Mouse (Mus musculus) neural tube, embryonic 11.5 days (tissue): Measurements from ENCODE around the gene Ddah2. TPM values are rescaled to one million over a fixed set of nuclear protein-coding genes. Genes with fewer than 3 reads are reported as not detected.
A peak's percentile ranks its signal among the peaks of the same experiment; 100 is the strongest.

ENCODE experiments used
- ATAC-seq: fragments of 200-750 bp; cut with Nextera tagmentation; 2 replicates; pipeline ENCODE4 v1.8.0; 2017; ENCODE audit warnings: moderate number of reproducible peaks, mild to moderate bottlenecking, moderate TSS enrichment, moderate library complexity; ENCODE audit not compliant: insufficient read depth, low FRiP score, low TSS enrichment
- DNase-seq: peaks from one replicate; pipeline ENCODE4 v3.0.0-alpha.2; 2015; ENCODE audit warnings: low spot score
- H3K27ac ChIP-seq: fragments of 300-500 bp; sonication (generic); 2 replicates; pipeline ENCODE4 v1.5.1; 2014; ENCODE audit warnings: low read depth, mild to moderate bottlenecking, low read length
- H3K27me3 ChIP-seq: fragments of 300-500 bp; sonication (generic); 2 replicates; pipeline ENCODE4 v1.6.1; 2014; ENCODE audit warnings: mild to moderate bottlenecking, low read length, mixed read lengths; ENCODE audit not compliant: control insufficient read depth, insufficient read depth
- H3K36me3 ChIP-seq: fragments of 300-500 bp; sonication (generic); 2 replicates; pipeline ENCODE4 v1.6.1; 2014; ENCODE audit warnings: mild to moderate bottlenecking, low read length, moderate library complexity, mixed read lengths; ENCODE audit not compliant: control insufficient read depth, insufficient read depth
- H3K4me1 ChIP-seq: fragments of 300-500 bp; sonication (generic); 2 replicates; pipeline ENCODE4 v1.6.1; 2014; ENCODE audit warnings: low read length, mixed read lengths; ENCODE audit not compliant: control insufficient read depth, insufficient read depth
- H3K4me2 ChIP-seq: fragments of 300-500 bp; sonication (generic); 2 replicates; pipeline ENCODE4 v1.6.1; 2014; ENCODE audit warnings: low read depth, mild to moderate bottlenecking, moderate library complexity
- H3K4me3 ChIP-seq: fragments of 300-500 bp; sonication (generic); 2 replicates; pipeline ENCODE4 v1.5.1; 2014; ENCODE audit warnings: low read depth, low read length
- H3K9ac ChIP-seq: fragments of 300-500 bp; sonication (generic); 2 replicates; pipeline ENCODE4 v1.6.1; 2014; ENCODE audit warnings: mild to moderate bottlenecking, low read length
- H3K9me3 ChIP-seq: fragments of 300-500 bp; sonication (generic); 2 replicates; pipeline ENCODE4 v1.6.1; 2016; ENCODE audit warnings: low read length; ENCODE audit not compliant: control insufficient read depth
- WGBS: fragments of 180-500 bp; shearing (Covaris S2); extraction: QIAGEN DNeasy Blood & Tissue Kit; methylation state at CpG from one replicate; pipeline ENCODE4 v1.1.7; 2014; 5-methylcytosine and 5-hydroxymethylcytosine counted together
- polyA plus RNA-seq: library from polyadenylated mRNA; unstranded; fragments of >200 nt; fragmentation: Nextera tagmentation; extraction: Ambion mirVana; gene quantifications from 2 replicates; pipeline ENCODE4 v1.2.1, GENCODE M21; 2014

Gene Ddah2
- 638 and 659 TPM in 2 replicates for polyA plus RNA-seq

DNA sequence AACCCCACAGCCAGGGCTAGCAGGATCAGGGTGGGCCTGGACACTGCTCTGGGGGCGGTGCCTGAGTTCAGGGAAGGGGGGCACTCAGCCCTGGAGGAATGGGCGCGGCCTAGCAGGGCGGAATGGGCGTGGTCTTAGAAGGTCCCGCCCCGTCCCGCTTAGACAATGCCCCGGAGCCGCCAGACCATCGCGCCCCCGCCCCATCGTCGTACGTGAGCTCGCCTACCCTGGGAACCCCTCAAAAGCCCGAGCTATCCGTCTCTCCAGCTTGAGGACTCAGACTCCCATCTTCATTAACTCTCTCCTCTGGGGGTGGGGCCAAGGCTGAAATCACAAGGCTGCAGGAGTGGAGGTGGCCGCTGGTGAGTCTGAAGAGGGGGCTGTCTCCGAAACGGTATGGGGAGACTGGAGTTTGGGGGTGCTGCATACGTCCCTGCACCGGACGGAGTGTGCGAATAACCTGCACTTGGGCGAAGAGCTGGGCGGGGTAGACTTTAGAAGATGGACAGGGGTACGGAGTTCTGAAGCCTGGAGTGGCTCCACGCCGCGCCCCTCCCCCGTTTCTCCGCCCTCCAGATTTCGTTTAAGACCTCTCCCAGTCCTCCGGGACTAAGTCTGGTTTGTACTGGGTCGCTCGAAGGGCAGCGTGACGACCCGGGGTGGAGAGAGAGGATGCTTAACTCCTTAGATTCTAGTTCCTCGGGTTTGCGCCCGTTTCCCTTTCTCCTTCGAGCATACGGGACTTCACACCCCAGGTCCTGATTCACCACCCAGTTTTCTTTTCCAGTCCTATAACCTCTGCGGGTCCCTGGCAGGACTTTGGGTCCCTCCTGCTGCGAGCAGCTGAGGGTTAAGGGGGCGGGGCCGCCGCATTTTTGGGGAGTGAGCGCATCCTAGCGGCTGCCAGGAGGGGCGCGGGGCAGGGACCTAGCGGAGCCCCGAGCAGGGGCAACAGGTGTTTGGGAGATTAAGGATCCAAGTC is at the start of gene Ddah2:
Gene Ddah2, plus strand, starts transcription at position 125 of the 982 bp plus-strand sequence.
- Histone ChIP-seq H3K27me3 (peaks cover 2% of the 10 kb centered on the region; the same call in 1 of the 2 replicates), H3K9ac (peak within 1 kb of the TSS; percentile 79), H3K4me2 (peak within 1 kb of the TSS; percentile 92), H3K9me3 (no peaks in the 10 kb centered on the region), H3K27ac (peak within 1 kb of the TSS; percentile 73), H3K4me1 (peaks cover 10% of the 10 kb centered on the region), H3K36me3 (peaks cover 14% of the 10 kb centered on the region), H3K4me3 (peak within 1 kb of the TSS; percentile 60)
- peak; percentile 96 for DNase-seq
- WGBS = under 1% methylated on average over 56 of the region's 57 CpGs
- ATAC-seq = peak; percentile 93

- no peak overlapping the region for H3K9ac ChIP-seq
- WGBS = 86% methylated on average over 7 of the region's 7 CpGs
Observed at GRCm38 (mm10) chr17:35009586-35009985, 49.2 kb upstream of the Ddah2 start.

DNA sequence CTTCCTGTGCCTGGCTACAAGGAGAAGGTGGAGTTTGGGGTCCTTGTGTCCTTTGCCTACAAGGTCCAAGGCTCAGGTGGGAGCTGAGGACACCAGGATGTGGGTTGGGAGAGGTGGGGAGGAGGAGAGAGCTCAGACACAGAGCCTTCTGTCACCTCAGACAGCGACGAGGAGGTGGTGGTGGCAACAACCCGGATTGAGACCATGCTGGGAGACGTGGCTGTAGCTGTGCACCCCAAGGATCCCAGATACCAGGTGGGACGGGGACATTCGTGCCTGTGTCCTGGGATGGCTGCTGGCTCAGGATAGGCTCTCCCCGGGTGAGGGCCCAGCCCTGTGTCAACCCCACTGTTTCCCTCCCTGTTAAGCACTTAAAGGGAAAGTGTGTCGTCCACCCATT is 47.4 kb upstream of the Ddah2 start:
- DNase-seq (no peak), ATAC-seq (no peak)
- H3K9ac ChIP-seq = no peak overlapping the region
- no peaks in the 10 kb centered on the region for H3K9me3 ChIP-seq
- H3K27ac ChIP-seq = no peak overlapping the region
- peaks cover 48% of the 10 kb centered on the region for H3K36me3 ChIP-seq
- no peak overlapping the region for H3K4me2 ChIP-seq
- WGBS = 94% methylated on average over 8 of the region's 8 CpGs
- H3K4me1 ChIP-seq = no peaks in the 10 kb centered on the region
- no peaks in the 10 kb centered on the region for H3K27me3 ChIP-seq
- no peak overlapping the region for H3K4me3 ChIP-seq

More at GRCm38 (mm10) chr17:35009586-35009985, 49.2 kb upstream of the Ddah2 start:
- Histone ChIP-seq H3K4me3 (no peak overlapping the region), H3K4me2 (no peak overlapping the region), H3K4me1 (no peaks in the 10 kb centered on the region), H3K27ac (no peak overlapping the region), H3K9me3 (no peaks in the 10 kb centered on the region), H3K36me3 (peaks cover 49% of the 10 kb centered on the region), H3K27me3 (no peaks in the 10 kb centered on the region)
- ATAC-seq = no peak
- DNase-seq = no peak

DNA sequence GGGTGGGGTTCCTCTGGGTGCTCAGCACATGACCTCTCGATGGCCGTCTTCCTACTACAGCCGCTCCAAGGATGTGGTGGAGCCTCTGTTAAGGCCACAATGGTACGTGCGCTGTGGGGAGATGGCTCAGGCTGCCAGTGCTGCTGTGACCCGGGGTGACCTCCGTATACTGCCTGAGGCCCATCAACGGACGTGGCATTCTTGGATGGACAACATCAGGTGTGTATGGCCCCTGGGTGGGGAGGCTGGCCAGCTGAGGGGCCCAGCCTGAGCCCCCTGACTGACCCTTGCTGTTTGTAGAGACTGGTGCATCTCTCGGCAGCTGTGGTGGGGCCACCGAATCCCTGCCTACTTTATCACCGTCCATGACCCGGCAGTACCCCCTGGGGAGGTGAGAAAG is 46.4 kb upstream of the Ddah2 start:
- no peaks in the 10 kb centered on the region for H3K27me3 ChIP-seq
- WGBS = 81% methylated on average over 13 of the region's 13 CpGs
- no peak overlapping the region for H3K9ac ChIP-seq
- no peak overlapping the region for H3K27ac ChIP-seq
- peaks cover 45% of the 10 kb centered on the region for H3K36me3 ChIP-seq
- DNase-seq (no peak), ATAC-seq (no peak)
- H3K9me3 ChIP-seq = no peaks in the 10 kb centered on the region
- H3K4me3 ChIP-seq = no peak overlapping the region
- H3K4me2 ChIP-seq = no peak overlapping the region
- no peaks in the 10 kb centered on the region for H3K4me1 ChIP-seq

- no peak for ATAC-seq
- peaks cover 41% of the 10 kb centered on the region for H3K36me3 ChIP-seq
- 89% methylated on average over 6 of the region's 6 CpGs for WGBS
Observed at GRCm38 (mm10) chr17:35013221-35013620, 45.6 kb upstream of the Ddah2 start.

DNA sequence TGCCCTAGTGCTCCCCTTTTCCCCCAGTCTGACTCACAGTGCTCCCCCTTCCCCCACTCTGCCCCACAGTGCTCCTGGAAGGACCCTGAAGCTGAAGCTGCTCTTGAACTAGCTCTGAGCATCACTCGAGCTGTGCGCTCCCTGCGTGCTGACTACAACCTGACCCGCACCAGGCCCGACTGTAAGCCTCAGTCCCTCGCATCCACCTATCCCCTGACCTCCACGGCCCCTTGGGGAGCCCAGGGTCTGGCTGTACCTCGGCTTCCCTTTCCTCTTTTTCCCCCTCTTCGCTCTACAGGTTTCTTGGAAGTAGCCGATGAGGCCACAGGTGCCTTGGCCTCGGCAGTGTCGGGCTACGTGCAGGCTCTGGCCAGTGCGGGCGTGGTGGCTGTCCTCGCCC is 43.5 kb upstream of the Ddah2 start:
- H3K27ac ChIP-seq = no peak overlapping the region
- no peaks in the 10 kb centered on the region for H3K27me3 ChIP-seq
- H3K4me1 ChIP-seq = no peaks in the 10 kb centered on the region
- no peaks in the 10 kb centered on the region for H3K9me3 ChIP-seq
- ATAC-seq (no peak), DNase-seq (no peak)
- no peak overlapping the region for H3K9ac ChIP-seq
- 92% methylated on average over 16 of the region's 16 CpGs for WGBS
- H3K4me3 ChIP-seq = no peak overlapping the region
- peaks cover 38% of the 10 kb centered on the region for H3K36me3 ChIP-seq
- H3K4me2 ChIP-seq = no peak overlapping the region

More at GRCm38 (mm10) chr17:35013221-35013620, 45.6 kb upstream of the Ddah2 start:
- H3K9me3 ChIP-seq = no peaks in the 10 kb centered on the region
- H3K9ac ChIP-seq = no peak overlapping the region
- no peak for DNase-seq
- H3K4me1 ChIP-seq = no peaks in the 10 kb centered on the region
- no peaks in the 10 kb centered on the region for H3K27me3 ChIP-seq
- no peak overlapping the region for H3K4me2 ChIP-seq
- H3K4me3 ChIP-seq = no peak overlapping the region
- no peak overlapping the region for H3K27ac ChIP-seq

GRCm38 (mm10) chr17:35016376-35016775 is 42.5 kb upstream of the Ddah2 start, which contains the start of gene Vwa7:
Gene Vwa7, plus strand, starts transcription at chr17:35016579.
- Histone ChIP-seq H3K9ac (no peak within 1 kb of the TSS), H3K27me3 (no peaks in the 10 kb centered on the region), H3K27ac (no peak within 1 kb of the TSS), H3K4me1 (no peaks in the 10 kb centered on the region), H3K36me3 (peaks cover 31% of the 10 kb centered on the region), H3K9me3 (no peaks in the 10 kb centered on the region), H3K4me3 (no peak within 1 kb of the TSS), H3K4me2 (no peak within 1 kb of the TSS)
- 84% methylated on average over 12 of the region's 12 CpGs for WGBS
- no peak for DNase-seq
- no peak for ATAC-seq

DNA sequence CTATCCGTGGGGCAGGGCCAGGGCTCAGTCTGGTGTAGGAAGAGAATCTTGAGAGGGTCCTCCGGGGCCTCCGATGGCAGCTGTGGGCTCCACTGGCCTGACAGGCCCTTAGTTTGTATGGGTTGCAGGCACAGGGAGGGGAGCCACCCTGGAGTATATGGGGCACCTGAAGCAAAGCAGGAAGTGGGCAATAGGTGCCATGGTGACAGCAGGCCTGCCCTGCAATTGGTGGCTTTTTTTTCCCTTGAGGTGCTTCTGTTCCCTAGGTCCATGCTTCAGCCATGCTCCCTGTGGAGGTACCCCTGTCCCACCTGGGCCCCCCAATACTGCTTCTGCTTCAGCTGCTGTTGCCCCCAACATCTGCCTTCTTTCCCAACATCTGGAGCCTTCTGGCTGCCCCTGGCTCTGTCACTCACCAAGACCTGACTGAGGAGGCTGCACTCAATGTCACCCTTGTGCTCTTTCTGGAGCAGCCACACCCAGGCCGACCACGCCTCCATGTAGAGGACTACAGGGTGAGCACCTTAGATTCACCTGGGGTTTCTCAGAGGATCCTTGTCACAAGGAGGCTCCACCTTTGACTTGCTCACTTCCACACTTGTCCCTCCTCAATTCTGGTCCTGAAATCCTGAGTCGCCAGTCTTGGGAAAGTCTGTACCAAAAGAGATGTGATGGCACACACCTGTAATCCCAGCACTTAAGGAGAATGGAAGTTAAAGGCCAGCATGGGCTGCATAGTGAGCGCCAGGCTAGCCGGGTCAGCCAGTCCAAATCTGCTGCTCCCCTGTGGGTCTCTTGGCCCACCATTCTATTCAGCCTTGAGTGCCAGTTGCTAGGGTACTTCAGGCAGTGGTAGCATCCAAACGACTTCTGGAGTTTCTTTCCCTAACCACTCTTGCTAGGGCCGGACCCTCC is 41.8 kb upstream of the Ddah2 start:
- peaks cover 25% of the 10 kb centered on the region for H3K36me3 ChIP-seq

More for the DNA sequence above, 41.8 kb upstream of the Ddah2 start:
- Histone ChIP-seq H3K9me3 (no peaks in the 10 kb centered on the region), H3K4me2 (no peak overlapping the region), H3K27ac (no peak overlapping the region), H3K4me1 (no peaks in the 10 kb centered on the region), H3K27me3 (no peaks in the 10 kb centered on the region), H3K4me3 (no peak overlapping the region), H3K9ac (no peak overlapping the region)
- DNase-seq (no peak), ATAC-seq (no peak)
- 81% methylated on average over 10 of the region's 10 CpGs for WGBS
